Mouse (Mus musculus): ENCODE measurements around the gene Pp2d1. TPM values are rescaled to one million over a fixed set of nuclear protein-coding genes. Genes with fewer than 3 reads are reported as not detected.

The Pp2d1 gene
- polyA plus RNA-seq, 1 experiment from 2014 or later, result 0.18 TPM

DNA sequence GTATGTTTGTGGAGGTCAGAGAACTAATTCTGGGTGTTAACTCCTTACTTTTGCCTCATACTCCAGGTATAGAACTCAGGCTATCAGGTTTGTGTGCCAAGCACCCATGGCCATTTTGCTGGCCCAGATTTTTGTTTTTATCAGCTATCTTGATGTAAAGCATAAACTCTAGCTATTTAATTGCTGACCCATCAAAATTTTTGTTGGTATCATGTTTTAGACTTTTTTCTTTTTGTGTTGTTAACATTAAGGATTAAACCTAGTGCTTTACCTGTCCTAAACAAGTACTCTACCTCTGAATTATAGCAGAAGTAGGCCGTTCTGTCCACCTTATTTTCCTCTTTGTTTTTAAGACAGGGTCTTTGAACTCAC, 50.3 kb downstream of the Pp2d1 start:
- Histone ChIP-seq H3K4me1 (replicated peaks) (no peaks in the 10 kb centered on the region), H3K9me3 (no peaks in the 10 kb centered on the region), H3K36me3 (peaks cover 85% of the 10 kb centered on the region), H3K4me3 (no peak overlapping the region), H3K27me3 (ENCODE audit: insufficient read depth, poor library complexity, severe bottlenecking) (no peaks in the 10 kb centered on the region), H3K27ac (no peak overlapping the region)
- 92% methylated on average over 1 of the region's 1 CpGs for WGBS
- no peak for DNase-seq (ENCODE audit: low spot score)

DNA sequence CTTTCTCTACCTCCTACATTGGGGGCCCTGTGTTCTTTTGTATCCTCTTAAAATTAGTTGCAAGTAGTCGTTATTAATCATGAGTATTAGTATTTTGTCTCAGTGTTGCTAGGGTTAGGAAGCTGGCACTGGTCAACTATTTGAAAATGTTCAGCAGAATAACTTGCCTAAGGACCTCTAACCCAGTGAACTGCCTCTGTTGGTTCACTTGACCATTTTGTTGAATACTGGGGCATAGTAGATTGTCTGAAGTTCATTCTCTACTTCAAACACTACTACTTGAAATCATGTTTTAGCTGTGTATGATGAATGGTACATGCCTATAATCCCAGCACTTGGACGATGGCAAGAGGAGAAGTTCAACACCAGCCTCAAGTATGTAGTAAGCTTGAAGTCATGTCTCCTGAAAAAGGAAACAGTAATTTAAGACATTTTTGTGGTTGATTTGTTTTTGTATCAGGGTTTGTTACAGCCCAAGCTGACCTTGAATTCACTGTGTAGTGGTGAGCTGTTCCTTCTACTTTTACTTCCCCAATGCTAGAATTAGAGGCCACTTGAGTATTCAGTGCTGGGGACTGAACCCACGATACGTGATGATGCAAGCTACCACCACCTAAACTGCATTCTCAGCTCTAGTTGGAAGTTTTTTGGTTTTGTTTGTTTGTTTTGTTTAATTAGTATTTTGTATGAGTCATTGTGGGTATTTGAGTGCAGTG, 50.8 kb downstream of the Pp2d1 start:
- Histone ChIP-seq H3K36me3 (peaks cover 82% of the 10 kb centered on the region), H3K4me1 (replicated peaks) (no peaks in the 10 kb centered on the region), H3K9me3 (no peaks in the 10 kb centered on the region), H3K27ac (no peak overlapping the region), H3K4me3 (no peak overlapping the region), H3K27me3 (ENCODE audit: insufficient read depth, poor library complexity, severe bottlenecking) (no peaks in the 10 kb centered on the region)
- DNase-seq (ENCODE audit: low spot score), result no peak
- 94% methylated on average over 4 of the region's 4 CpGs for WGBS

DNA sequence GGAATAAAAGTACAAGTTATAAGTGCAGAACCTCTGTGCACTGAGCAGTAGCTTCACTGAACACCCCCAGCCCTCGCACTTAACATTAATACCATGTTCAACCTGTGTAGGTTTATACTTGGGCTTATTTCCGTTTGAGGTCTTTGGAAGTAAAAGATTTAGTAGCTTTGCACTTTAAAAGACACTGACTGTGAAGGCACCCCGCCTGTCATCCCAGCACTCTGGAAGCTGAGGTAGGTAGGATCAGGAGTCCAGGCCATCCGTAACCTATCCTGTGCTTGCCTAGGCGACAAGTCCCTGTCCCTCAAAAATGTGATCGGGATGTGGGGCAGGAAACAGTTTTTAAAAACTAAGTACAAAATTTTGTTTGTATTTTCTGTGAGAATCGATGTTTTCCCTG, 58.8 kb downstream of the Pp2d1 start:
- peaks cover 23% of the 10 kb centered on the region for H3K4me1 ChIP-seq (replicated peaks)
- 0 out of 2 replicates have a peak overlapping the region, but pooled peaks have one; percentile 93 for H3K27ac ChIP-seq
- H3K9me3 ChIP-seq, result no peaks in the 10 kb centered on the region
- WGBS, result 54% methylated on average over 7 of the region's 7 CpGs
- H3K27me3 ChIP-seq (ENCODE audit: insufficient read depth, poor library complexity, severe bottlenecking), result no peaks in the 10 kb centered on the region
- DNase-seq (ENCODE audit: low spot score), result no peak
- peaks cover 16% of the 10 kb centered on the region for H3K36me3 ChIP-seq
- peak overlapping the region; percentile 86 for H3K4me3 ChIP-seq

DNA sequence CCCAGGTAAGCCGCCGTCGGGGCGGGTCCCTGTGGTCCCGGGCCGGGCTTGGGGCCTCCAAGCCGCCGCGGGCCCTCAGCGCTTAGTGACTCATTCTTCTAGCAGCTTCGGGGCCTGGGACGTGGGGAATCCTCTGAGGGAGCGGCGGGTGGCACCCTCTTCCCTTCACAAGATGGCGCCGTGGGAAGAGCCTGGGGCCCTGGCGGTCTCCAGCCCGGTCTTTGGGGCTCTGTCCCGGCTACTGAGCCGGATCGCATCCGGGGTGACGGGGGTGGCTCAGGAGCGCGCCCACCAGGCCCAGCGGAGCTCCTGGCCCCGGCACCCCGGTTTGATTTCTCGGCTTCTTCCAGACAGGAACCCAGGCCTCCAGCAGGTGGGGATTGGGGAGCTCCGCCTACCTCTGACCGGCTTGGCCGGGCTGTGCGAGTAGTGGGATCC, 59.6 kb downstream of the Pp2d1 start:
- Histone ChIP-seq H3K4me3 (peak overlapping the region; percentile 86), H3K36me3 (peaks cover 9% of the 10 kb centered on the region), H3K4me1 (replicated peaks) (peaks cover 23% of the 10 kb centered on the region), H3K27me3 (ENCODE audit: insufficient read depth, poor library complexity, severe bottlenecking) (no peaks in the 10 kb centered on the region), H3K27ac (peak overlapping the region; percentile 93), H3K9me3 (no peaks in the 10 kb centered on the region)
- DNase-seq (ENCODE audit: low spot score), result peak; percentile 63
- WGBS, result under 1% methylated on average over 33 of the region's 33 CpGs

DNA sequence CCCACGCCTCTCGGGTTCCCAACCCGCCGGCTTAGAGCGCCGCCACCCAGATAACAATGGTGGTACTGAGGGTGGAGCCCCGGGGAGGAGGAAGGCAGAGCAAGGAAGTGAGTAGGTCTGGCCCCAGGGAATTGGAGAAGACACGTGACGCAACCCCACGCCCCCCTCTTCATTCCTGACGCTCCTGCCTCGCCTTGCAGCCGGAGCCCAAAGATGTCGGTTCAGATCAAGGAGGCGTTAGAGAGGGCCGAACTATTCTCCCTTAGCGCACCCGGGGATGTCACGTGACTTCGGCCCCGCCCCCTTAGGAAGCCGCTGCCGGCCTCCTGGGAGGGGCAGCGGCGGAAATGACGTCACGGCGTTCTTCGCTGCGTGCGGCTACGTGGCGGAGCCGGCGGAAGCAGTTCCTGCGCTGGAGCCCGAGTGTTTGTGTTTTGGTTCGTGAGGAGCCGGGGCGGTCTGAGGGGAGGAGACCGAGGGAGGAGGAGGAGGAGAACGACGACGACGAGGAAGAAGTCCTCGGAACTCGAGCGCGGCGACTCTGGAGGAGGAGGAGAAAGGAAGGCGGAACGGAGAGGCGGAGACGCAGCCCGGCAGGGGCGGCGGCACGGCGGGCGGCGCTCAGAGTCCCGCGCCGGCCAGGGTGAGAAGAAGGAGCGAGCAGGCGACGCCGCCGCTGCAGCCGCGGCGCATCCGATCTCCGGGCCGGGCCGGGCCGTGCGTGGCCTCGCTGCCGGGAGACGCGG, 60.2 kb downstream of the Pp2d1 start, which contains the start of gene Rab5a:
Gene Rab5a, plus strand, starts transcription at position 377 of the 746 bp plus-strand sequence.
- Histone ChIP-seq H3K4me1 (replicated peaks) (peaks cover 23% of the 10 kb centered on the region), H3K36me3 (peaks cover 3% of the 10 kb centered on the region; the same call in 1 of the 2 replicates), H3K9me3 (no peaks in the 10 kb centered on the region), H3K4me3 (peak within 1 kb of the TSS; percentile 86), H3K27ac (peak within 1 kb of the TSS; percentile 93), H3K27me3 (ENCODE audit: insufficient read depth, poor library complexity, severe bottlenecking) (no peaks in the 10 kb centered on the region)
- DNase-seq (ENCODE audit: low spot score), result peak; percentile 99
- WGBS, result under 1% methylated on average over 79 of the region's 82 CpGs

DNA sequence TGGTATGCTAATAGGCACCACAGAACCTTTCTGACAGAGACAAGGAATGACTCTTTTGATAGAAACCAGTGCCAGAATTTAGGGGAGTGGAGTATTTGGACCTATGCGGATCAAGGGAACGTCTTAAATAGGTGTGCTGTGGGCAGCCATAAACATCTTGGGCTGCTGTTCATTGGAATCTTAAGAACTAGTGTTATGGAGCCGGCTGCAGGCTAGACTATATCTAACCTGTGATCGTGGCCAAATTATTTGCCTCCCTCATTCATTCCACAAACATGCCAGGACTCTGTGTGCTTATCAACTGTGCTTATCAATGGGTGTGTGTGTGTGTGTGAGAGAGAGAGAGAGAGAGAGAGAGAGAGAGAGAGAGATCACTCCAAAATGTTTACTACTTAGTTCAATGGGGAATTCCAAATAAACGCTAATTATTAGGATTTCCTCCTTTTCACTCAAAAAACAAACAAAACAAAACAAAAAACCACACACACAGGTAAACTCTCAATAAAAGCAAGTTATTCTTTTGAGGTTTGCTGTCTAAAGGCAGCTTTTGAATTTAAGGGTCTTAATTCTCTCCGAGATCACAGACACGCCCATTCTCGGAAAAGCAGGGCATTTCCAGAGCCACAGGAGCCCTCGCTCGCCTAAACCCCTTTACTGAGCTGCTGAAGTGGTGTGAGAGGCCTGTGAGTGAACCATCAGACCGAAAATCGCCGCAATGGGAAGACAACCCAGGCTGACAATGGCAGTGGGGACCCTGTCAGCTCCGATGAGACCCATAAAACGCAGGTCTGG, 61.0 kb downstream of the Pp2d1 start:
- 9% methylated on average over 15 of the region's 15 CpGs for WGBS
- peaks cover 23% of the 10 kb centered on the region for H3K4me1 ChIP-seq (replicated peaks)
- no peaks in the 10 kb centered on the region for H3K9me3 ChIP-seq
- H3K27me3 ChIP-seq (ENCODE audit: insufficient read depth, poor library complexity, severe bottlenecking), result no peaks in the 10 kb centered on the region
- peak overlapping the region; percentile 86 for H3K4me3 ChIP-seq
- H3K27ac ChIP-seq, result peak overlapping the region; percentile 93
- no peaks in the 10 kb centered on the region for H3K36me3 ChIP-seq
- DNase-seq (ENCODE audit: low spot score), result no peak

DNA sequence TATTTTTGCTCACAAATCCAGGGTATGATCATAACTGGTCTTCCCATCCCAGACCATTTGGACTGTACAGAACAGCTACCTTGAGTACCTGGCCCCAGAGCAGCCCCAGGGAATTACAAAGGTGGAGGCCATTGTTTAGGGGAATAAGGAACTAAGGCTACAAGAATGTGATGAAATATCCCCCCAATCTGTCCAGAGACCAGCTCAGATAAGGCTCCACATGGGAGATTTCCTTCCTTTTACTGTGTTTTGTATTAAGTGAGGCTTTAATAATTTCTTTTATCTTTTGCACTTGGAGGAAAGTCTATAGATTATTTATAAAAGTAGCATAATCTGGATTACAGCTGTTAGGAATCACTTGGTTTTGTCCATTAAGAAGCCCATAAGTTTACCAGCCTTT, 70.6 kb downstream of the Pp2d1 start:
- no peak overlapping the region for H3K4me3 ChIP-seq
- H3K4me1 ChIP-seq (replicated peaks), result peaks cover 2% of the 10 kb centered on the region
- no peaks in the 10 kb centered on the region for H3K27me3 ChIP-seq (ENCODE audit: insufficient read depth, poor library complexity, severe bottlenecking)
- H3K9me3 ChIP-seq, result no peaks in the 10 kb centered on the region
- no peaks in the 10 kb centered on the region for H3K36me3 ChIP-seq
- no peak overlapping the region for H3K27ac ChIP-seq
- DNase-seq (ENCODE audit: low spot score), result no peak

DNA sequence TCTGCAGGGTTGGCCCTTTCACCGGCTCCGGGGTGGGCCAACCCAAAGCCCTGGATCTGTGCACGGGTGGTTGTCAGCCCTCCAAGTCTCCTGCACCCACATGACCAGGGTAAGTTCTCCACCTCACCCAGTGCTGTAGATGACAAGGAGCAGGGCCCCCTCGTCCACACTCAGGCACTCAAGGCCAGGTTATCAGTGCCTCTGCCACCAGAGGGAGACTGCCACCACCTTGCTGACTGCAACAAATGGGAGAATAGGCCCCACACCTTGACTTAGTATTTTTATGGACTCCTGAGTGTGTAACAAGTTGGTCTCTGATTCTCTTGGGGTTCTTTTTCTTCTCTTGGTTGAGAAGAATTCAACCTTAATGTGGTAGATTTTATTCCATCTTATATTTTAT, 73.7 kb downstream of the Pp2d1 start:
- no peak overlapping the region for H3K4me3 ChIP-seq
- WGBS, result 58% methylated on average over 4 of the region's 4 CpGs
- no peak overlapping the region for H3K27ac ChIP-seq
- no peaks in the 10 kb centered on the region for H3K36me3 ChIP-seq
- no peaks in the 10 kb centered on the region for H3K27me3 ChIP-seq (ENCODE audit: insufficient read depth, poor library complexity, severe bottlenecking)
- peaks cover 12% of the 10 kb centered on the region for H3K4me1 ChIP-seq (replicated peaks)
- no peak for DNase-seq (ENCODE audit: low spot score)
- H3K9me3 ChIP-seq, result no peaks in the 10 kb centered on the region

DNA sequence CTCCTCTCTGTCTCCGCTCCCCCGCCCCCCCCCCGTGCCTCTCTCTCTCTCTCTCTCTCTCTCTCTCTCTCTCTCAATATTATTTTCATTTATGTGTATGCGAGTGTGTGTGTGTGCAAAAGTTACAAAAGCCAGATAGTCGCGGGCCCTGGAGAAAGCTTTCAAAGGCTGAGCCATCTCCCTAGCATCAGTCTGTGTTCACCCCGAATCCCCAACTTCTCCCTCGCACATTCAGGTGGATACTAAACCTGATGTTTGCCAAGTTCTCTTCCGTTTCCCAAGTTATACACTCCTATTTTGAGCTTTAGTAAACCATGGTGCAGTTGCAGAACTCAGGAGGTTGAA, 75.8 kb downstream of the Pp2d1 start:
- H3K4me1 ChIP-seq (replicated peaks), result peaks cover 12% of the 10 kb centered on the region
- WGBS, result 17% methylated on average over 8 of the region's 9 CpGs
- H3K27me3 ChIP-seq (ENCODE audit: insufficient read depth, poor library complexity, severe bottlenecking), result no peaks in the 10 kb centered on the region
- peak overlapping the region; percentile 83 for H3K27ac ChIP-seq
- no peak for DNase-seq (ENCODE audit: low spot score)
- no peaks in the 10 kb centered on the region for H3K9me3 ChIP-seq
- no peaks in the 10 kb centered on the region for H3K36me3 ChIP-seq
- H3K4me3 ChIP-seq, result peak overlapping the region; percentile 53

DNA sequence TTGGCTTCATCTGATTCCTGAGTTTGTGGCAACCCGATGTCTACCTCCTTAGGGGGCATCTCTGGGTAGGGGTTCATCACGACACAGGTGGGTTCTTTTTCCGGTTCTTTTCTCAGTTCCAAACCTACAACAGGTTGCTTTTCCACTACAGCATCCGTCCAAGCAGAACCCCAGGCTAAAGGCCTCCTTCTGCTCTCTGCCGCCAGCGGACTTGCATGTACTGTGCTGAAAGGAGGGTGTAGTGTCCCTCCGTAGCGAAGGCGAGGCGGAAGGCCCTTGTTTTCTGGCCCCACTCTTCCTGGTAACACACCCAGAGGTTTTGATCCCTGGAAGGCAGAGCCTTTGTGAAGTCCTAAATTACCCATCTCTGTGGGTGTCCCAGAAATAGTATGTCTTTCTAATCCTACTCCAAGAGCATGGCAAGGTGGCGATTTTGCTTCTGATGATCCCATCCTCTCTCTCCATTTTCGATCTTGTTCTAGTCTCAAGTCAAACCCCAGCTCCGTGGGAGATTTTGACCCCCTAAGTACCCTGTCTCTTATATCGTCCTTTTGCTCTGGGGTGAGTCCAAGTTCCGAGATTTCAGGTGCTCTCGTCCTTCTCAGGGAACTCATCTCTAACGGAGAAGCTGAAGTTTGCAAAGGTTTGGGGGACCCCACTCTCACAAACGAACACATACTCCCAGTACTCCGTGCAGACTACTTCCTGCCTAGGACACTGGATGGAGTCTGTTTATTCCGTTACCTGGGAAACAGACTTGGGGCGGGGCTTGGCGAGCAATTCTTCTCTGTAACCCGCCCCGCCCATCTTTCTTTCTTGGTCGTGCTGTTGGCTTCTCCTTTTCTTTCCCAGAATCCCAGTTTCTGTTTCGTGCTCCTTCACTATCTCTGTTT, 76.4 kb downstream of the Pp2d1 start, which contains the start of gene Efhb:
Gene Efhb, minus strand, starts transcription at position 719 of the 893 bp plus-strand sequence.
- Histone ChIP-seq H3K36me3 (no peaks in the 10 kb centered on the region), H3K27ac (peak within 1 kb of the TSS; percentile 83), H3K4me1 (replicated peaks) (peaks cover 12% of the 10 kb centered on the region), H3K27me3 (ENCODE audit: insufficient read depth, poor library complexity, severe bottlenecking) (no peaks in the 10 kb centered on the region), H3K9me3 (no peaks in the 10 kb centered on the region), H3K4me3 (peak within 1 kb of the TSS; percentile 53)
- DNase-seq (ENCODE audit: low spot score), result peak; percentile 89
- WGBS, result 19% methylated on average over 26 of the region's 26 CpGs
